Mouse (Mus musculus) thymus, postnatal 14 days (tissue): ENCODE data around the gene Prdx2.
A peak's percentile ranks its signal among the peaks of the same experiment; 100 is the strongest.

Experiments used
- DNase-seq: peaks from one replicate; pipeline ENCODE4 v3.0.0; 2021

Prdx2 gene

DNA sequence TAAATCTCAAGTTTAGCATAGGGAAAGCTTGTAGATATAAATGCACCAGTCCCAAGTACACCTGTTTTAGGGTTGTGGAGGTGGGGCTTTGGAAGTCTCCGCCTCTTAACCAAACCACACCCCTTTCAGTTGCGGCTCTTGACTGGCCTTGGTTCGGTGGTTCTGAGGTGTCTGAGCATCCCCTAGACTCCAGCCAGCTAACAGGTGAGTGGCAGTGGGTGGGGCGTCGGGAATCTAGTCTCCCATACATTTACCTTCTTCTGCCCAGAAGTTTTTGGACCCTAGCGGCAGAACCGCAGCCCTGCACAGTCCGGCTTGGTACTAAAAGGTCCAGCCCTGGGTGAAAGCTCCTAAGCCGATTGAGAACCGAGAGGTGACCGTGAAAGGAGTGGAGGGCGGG is 19.6 kb upstream of the Prdx2 start:
- DNase-seq, result no peak

DNA sequence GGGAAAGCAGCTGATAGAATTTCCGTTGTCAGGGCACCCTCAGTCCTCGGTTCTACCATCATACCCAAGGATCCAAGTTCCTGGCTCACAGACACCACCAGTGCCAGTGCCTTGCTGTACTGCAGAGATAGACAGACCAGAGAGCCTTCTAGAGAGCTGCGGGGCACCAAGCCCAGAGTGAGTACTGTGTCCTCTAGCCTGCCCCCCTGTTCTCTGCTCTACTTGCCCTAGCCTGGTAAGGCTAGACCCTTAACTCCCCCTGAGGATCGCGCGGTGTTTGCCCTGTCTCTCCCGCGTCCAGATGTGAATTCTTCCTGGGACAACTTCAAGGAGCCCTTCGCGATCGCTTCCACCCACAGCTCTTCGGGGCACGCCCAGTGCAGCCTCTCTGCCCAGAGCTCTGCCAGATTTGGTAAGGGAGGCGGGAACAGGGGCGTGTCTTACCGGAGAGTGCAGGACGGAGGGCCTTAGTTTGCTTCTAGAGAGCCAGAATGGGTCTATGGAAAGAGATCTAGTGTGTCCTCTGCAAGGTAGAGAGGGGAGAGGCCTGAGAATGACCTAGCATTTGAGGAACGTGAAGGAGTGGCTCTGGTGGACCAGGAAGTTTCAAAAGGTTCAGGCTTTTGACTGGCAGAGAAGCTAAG is 16.7 kb upstream of the Prdx2 start:
- DNase-seq, result peak; percentile 29

DNA sequence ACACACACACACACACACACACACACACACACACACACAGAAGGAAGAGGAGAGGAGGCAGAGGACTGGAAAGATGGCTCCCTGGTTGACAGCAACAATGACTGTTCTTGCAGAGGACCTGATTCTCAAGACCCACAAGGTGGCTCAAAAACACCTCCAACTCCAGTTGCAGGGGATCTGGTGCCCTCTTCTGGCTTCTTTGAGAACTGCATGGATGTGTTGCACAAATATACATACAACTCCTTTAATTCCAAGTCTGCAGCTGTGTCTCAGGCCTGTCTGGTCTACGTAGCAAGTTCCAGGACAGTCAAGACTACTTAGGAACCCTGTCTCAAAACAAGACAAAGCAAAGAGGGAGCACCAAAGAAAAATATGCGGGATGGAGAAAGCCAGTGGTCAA is 12.6 kb upstream of the Prdx2 start:
- peak; percentile 78 for DNase-seq

DNA sequence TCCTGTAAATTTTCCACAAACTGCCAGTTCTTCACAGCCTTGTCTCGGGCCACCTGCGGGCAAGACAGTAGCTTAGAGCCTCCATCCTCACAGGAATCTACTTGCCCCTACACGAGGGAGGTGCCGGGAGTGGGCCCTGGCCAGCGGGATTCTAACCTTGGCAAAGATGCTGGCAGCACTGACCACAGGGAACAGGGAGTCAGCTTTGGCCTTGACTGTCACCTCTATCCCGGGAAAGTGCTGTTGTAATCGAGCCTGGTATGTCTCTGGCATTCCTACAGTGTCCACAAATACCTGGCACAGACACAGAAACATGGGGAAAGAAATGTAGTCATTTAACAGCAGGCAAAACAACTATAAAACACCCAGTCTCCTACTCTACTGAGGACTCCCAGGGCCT is 9.6 kb upstream of the Prdx2 start:
- DNase-seq, result no peak

DNA sequence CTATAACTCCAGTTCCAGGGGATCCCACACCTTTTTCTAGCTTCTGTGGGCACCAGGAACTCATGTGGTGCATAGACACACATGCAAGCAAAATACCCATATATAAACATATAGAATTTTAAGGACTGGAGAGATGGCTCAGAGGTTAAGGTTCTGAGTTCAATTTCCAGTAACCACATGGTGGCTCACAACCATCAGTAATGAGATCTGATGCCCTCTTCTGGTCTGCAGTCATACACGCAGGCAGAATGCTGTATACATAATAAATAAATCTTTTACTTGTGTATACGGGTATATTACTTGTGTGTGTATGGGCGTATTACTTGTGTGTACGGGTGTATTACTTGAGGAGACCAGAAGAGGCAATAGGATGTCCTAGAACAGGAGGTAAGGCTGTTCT is 5.4 kb upstream of the Prdx2 start:
- DNase-seq, result no peak

DNA sequence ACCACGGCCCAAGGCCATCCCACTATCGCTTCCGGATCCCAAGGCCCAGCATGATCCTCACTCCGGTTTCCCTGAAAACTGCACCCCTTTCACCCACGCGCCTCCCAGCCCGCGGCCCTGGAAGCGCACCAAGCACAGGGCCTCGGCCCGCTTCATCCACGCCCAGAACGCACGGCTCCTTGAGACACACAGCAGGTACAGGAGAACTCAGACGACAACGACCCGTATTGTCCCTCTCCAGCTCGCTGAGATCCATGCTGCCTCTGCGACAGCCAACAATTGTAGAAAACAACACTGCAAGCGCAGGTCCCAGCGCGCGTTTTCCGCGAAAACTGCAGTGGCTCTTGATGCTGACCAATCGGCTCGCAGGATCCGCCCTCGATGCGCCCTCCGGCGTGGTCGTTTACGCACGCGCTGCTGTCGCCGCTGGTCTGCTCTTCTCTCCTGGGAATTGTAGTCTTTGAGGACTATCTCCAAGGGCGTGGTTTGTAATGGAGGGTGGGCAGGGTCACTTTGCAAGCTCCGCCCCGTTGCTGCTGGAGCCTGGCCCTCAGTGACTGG is 3.6 kb upstream of the Prdx2 start:
- DNase-seq, result peak; percentile 90

DNA sequence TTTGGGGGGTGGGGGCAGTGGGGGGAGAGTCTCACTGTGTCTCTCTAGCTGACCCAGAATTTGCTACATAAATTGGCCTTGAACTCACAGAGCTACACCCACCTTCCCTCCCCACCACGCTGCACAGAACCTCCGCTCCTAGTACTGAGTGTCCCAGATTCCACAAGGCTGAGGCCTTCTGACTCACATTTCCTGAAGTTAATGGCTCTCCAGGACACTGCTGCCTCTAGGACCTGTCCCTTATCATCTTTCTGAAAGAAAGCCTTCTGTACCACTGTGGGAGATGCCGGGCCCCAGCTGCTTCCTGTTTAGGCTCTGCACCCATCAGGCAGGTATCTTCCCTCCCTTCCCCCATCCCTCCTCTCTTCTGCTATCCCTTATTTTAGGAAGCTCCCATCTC is 2.8 kb upstream of the Prdx2 start:
- DNase-seq, result peak; percentile 65

DNA sequence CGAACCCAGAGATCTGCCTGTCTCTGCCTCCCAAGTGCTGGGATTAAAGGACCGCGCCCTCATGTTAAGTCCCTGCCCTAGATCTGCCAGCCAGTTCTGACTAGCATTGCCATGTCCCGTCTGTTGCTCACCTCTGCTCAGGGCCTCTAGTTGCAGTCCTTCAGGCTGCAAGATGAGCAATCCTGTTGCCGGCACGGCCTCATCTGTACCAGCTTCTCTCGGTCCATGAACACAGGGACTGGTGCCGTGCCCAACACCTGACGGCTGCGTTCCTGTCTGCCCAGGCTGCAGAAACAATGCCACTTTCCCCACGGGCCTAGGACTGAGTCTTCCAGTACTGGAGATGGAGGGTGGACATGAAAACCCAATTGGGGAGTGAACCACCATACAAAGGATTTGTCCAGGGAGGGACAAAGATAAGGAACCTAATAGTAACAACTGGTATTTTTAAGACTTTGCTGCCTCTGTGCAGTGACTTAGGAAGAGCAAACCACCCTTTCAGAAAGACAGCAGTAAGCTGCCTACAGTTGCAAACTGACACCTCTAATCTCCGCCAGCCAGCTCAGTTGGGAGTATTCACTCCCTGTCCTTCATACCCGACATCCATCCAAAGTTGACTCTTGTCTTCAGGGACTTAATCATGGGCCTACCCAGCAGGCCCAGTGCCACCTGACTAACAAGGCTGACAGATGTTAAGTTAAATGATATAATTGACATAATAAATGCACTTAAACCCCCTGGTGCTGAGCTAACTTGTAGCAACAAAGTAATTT is 1.7 kb upstream of the Prdx2 start:
- DNase-seq, result no peak

DNA sequence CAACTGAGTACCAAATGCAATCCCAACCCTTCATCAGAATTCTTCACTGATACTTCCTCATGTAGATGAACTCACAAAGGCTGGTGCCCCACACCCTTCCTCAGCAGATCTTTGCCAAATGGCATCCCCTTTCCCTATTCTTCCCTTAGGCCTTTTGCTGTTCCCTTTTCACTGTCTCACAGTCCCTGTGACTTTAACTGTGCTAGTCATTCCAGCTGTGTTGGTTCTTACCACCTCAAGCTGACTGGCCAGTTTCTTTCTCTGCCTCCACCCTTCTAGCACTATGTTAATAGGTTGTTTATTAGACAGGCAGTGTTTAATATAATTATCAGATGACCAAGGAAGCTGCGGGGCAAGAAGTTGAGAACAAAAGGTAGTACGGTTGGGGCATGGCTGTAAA is 737 bp upstream of the Prdx2 start:
- DNase-seq, result no peak

DNA sequence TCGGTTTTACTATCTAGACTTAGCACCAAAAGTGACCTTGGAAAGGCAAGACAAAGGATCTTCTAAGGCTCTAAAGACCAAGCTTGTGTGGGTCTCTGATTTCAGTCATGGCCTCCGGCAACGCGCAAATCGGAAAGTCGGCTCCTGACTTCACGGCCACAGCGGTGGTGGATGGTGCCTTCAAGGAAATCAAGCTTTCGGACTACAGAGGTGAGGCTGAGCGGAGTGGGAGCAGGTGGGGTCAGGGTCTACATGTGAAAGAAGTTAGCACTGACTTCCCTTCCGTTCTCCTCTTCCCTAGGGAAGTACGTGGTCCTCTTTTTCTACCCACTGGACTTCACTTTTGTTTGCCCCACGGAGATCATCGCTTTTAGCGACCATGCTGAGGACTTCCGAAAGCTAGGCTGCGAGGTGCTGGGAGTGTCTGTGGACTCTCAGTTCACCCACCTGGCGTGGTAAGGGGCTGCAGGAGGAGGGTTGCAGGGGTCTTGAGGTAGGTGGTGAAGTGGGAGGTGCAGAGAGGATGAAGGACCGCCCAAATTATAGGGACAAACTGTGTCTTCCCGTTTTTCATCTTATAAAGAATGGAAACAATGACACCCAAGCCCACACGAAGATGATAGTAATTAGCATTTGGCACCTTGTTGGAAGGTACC is 876 bp downstream of the Prdx2 start:
- no peak for DNase-seq

DNA sequence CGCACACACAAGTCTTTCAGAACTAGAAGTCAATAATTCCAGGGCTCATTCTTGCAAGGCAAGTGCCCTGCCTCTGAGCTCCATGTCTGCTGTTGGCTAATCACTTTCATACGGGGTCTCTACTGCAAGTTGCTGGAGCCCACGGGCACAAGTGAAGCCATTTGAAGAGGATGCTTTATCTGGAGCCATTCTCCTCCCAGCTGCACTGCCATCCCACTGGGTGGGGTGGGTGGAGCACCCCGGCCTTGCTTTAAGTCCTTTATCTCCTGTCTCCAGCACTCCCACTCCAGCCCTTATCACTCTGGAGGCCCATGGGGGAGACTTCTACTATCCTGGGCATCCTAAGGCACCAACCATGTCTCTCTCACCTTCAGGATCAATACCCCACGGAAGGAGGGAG is 1.5 kb downstream of the Prdx2 start:
- no peak for DNase-seq

DNA sequence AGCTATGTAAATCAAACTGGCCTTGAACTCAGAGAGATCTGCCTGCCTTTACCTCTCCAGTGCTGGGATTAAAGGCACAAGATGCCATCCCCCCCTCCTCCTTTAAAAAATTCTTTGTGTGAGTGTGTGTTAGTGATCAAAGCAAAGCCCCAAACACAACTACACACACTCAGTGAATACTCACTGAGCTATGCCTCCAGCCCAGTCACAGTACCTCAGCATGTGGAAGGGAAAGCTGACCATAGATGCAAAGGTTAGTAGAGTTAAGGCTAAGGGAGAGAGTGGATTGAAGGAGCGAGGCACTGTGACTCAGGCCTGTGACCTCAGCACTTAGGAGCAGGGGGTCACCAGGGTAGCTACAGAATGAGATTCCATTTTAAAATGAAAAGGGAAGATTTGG is 3.7 kb downstream of the Prdx2 start:
- no peak for DNase-seq

DNA sequence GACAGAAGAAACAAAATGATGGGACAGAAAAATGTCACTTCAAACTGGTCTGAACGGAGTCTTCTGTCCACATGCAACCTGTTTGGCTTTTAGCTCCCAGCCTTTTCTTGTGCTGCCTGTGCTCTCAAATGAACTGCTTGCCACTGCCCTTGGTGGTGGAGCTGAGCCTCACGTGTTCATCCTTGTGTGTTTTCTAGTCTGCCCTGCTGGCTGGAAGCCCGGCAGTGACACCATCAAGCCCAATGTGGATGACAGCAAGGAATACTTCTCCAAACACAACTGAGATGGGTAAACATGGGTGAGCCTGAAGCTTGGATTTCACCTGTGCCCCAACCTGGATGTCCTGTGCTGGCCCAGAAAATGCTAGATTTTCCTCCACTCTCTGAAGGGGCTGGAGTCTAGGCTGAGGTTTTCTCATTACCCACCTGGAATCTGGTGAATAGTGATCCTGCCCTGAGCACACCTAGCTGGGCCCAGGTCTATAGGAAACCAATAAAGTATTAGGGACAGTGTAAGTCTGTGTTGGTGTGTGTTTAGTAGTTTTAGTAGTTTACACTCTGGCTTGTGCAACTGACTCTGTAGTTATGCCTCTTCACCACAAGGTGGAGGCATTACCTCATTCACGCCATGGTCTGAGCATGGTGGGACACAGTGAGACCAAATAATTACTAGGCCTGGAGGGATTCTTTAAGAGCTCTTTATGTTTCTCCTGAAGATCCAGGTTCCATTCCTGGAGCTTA is 4.6 kb downstream of the Prdx2 start:
- DNase-seq, result peak; percentile 59

DNA sequence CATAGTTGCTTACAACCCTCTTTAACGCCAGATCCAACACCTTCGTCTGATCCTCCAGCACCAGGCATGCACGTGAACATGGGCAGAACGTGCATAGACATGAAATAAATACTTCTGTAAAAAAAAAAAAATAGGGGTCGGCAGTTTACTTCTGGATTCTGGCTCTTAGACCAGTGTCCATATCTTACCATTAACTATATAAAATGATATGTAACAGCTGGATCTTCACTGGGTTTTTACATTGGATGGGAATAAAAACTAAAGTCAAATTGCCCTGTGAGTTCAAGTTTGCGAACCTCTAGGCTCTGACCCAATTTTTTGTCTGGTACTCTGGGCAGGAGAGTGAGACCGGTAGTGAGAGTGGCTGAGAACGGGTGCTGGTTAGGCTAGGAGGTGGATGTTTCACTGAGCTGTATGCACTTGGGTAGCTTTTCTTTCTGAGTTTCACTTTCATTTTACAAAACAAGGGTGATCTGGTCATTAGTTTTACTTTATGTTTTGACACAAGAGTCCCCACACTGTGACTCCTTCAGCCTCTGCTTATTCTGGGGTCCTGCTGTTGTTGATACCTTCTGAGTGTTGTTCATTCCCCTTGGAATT is 5.3 kb downstream of the Prdx2 start:
- DNase-seq, result no peak

DNA sequence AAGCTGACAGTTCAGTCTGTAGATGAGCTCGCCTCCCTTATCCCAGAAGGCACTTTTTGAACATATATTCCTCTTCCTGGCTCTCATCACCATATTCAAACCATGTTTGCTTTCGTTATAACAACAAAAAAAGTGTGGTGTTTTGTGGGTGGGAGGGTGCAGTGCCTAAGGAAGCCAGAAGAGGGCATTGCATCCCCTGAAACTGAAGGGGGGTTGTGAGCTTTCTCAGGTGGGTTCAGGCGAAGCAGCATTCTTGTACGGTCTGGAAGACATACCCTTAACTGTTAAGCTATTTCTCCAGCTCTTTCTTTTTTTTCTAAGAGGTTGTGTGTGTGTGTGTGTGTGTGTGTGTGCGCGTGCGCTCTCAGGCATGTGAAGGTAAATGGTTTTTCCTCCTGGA is 6.0 kb downstream of the Prdx2 start:
- DNase-seq, result peak; percentile 87

DNA sequence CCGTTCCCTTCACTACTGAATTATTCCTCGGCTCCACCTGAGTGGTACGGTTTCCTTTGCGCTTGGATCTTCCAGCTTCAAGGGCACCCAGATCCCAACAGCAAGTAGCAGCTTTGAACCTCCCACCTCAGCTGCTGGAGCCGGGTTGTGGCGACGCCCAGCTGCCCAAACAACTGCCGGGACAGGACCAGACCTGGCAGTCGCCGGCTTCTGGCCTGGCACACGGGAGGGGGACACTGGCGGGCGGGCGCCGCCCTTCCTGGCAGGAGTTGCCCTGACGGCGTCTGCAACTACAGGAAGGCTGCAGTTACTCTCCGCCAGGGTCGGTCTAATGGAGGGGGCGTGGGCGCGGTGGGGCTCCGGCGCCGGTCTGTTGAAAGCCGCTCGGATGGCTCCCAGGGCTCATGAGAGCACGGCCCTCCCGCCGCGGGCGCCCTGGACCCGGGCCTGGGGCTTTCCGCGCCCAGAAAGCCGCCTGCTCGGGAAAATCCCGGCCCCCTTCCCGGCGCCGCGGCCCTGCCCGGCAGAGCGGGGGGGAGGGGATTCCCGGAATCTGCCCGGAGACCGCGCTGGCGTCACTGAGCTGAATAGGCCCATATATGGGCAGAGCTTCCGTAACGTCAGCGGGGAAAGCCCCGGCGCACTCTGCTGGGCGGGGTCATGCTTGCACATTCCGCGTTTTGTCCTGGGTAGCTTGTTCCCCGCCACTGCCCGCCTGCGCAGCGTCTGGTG is 6.8 kb downstream of the Prdx2 start:
- DNase-seq, result peak; percentile 95

DNA sequence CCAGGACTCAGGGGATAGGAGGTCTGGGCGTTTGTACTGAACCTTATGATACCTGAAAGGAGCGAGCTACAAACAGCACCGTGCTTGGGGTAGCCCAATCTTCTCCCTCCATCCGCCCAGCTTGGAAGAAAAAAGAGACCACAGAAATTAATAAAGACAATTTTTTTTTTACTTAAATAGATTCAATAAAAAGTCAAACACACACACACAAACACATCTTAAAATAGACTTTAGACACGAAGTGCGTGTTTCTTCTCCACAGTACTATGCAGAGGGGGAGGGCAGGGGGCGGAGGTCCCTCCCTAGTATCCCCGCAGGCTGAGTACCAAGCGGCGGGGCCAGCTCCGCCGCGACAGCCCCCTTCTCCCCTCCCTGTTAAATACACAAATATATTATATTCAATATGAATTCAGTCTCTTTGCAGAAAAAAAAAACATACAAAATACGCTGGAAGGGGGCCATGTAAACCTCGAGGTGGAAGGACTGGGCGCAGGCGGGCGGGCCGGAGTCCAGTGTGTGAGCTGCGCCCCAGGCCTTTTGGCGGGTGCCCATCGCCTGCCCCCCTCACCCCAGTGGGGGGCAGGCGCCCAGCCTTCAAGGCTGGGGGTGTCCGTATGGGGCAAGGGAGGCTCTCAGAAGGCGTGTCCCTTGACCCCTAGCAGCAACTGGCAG is 7.5 kb downstream of the Prdx2 start:
- peak; percentile 43 for DNase-seq

DNA sequence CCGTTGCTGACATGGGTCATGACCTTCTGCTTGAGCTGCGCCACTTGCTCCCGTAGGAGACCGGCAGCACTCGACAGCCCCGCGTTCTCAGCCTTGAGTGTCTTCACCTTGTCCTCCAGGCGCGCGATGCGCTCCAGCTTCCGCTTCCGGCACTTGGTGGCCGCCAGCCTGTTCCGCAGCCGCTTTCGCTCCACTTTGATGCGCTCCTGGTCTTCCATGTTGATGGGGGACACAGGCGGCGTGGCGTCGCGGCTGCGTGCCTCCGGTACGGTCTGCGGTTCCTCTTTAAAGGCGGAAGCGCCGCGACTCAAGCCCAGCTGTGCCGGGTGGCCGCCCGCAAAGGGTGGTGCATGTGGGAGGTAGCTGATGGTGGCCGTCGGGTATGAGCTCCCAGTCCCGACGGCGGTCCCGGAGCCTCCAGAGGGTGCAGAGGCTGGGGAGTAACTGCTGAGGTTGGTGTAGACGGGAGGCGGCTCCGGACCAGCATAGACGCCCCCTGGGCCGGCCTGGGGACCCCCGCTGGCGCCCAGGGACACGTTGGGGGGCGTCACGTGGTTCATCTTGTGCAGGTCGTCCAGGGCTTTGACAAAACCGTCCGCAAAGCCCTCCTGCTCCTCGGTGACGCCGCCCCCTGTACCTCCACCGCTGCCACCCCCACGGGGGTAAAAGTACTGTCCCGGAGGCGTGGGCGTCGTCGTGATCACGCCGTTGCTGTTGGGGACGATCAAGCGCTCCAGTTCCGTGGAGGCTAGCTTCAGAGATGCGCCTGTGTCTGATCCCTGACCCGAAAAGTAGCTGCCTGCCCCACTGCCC is 8.3 kb downstream of the Prdx2 start:
- DNase-seq, result peak; percentile 86

DNA sequence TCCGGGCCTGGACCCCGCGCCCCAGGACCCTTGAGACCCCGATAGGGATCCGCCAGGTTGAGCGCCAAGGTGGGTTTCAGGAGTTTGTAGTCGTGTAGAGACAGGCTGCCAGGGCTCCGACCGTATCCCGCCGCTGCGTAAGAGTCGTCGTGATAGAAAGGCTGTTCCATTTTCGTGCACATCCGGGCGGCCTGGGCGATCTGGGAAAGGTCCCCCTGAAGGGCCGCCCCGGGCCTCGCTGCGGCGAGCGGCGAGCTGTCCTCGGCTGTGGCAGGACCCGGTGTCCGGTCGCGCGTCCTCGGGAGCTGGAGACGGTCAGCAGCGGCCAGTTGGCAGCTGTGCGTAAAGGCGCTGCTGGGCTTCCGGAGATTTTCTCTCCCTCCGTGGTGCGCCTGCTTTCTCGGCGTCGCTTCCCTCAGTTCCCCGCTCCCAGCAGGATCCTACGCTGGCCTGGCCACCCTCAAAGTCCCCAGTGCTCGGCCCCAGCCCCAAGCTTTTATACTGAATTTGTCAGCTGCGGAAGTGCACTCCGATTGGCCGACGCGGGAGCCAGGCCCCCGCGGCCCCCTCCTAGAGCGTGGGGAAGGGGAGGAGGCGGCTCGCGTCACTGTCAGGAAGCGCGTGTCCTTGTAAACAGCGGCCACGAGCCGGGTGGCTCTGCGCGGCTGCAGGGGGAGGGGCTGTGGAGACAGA is 9.0 kb downstream of the Prdx2 start, which contains the start of gene Junb:
Gene Junb, minus strand, starts transcription at position 471 of the 693 bp plus-strand sequence.
- peak; percentile 96 for DNase-seq
